Mouse (Mus musculus) urinary bladder, postnatal 25 days (tissue): ENCODE data around the gene Arhgef26.

Source experiments
- DNase-seq: peaks from one replicate; pipeline ENCODE4 v3.0.0; 2022; ENCODE audit warnings: low spot score

The Arhgef26 gene

DNA sequence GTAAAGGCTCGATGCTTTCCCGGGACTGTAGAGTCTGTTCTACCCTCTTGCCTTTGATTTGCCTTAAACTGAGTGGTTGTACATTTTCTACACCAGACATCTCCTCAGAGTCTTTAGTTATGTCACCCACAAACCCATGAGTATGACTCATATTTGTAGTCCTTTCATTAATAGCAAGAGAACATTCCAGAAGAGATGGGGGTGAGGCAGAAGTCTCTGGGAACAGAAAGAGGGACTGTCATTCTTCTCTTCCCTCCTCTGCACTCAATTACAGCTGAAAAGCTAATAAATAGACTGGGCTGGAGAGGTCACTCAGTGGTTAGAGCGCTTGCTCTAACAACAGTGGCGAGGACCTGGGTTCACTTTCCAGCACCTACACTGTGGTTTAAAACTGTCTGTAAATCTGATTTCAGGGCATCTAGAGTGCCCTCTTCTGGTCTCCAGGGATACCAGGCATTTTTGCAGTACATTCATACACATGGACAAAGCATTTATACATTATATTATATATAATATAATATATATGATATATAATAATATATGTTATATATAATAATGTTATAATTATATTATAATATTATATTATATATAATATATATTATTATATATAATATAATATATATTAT lies 111.8 kb downstream of the Arhgef26 start:
- no peak for DNase-seq

DNA sequence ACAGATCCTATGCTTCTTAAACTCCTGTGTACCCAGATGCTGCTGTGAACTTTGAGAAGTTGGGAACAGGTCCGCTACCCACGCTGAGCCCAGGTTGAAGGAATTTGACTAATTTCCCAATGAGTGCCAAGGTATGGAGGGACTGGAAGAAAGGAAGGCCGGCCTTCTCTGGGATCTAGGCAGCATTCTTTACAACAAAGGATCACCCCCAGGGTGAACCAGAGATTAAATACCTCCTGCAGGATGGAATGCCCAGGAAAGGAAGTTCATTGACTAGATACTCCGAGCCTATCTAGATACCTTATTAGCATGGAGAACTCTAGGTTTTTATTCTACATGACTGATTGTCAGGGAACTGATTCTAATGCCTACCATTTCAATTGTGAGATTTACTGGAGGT lies 114.8 kb downstream of the Arhgef26 start:
- no peak for DNase-seq

DNA sequence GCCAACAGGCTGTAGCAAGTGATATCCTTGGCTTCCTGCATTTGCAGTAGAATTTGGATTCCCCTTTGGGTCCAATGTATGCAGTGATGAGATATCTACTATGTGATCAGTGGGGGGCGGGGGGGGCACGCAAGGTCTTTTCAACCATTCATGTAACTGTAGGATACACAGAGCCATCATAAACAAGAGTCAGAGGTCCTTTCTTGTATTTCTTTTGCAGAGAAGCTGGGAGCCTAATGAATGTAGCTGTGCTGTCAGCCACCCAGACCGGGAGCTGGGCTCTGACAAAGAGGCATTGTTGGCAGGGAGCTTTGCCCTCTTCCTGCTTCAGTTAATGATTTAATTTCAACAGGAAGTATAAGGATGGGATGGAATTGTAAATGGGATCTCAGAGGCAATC lies 116.0 kb downstream of the Arhgef26 start:
- no peak for DNase-seq

DNA sequence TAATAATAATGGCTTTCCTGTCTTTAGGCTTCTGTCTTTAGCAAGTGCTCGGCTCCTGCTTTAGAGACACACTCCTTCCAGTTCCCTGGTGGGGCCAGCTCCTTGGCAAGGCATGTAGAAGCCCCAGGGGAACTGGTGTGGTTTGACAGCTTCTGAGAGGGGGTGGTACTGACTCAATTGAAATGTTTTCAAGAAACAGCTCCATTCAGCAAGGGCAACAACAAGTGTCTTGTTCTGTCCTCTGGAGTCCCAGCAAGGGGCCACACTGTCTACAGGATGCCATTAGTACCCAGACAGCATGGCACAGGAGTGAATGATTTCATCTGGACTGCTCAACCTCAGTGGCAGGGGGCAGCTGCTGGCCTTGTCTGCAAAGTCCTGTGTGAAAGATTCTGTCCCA lies 117.7 kb downstream of the Arhgef26 start:
- DNase-seq, result no peak

DNA sequence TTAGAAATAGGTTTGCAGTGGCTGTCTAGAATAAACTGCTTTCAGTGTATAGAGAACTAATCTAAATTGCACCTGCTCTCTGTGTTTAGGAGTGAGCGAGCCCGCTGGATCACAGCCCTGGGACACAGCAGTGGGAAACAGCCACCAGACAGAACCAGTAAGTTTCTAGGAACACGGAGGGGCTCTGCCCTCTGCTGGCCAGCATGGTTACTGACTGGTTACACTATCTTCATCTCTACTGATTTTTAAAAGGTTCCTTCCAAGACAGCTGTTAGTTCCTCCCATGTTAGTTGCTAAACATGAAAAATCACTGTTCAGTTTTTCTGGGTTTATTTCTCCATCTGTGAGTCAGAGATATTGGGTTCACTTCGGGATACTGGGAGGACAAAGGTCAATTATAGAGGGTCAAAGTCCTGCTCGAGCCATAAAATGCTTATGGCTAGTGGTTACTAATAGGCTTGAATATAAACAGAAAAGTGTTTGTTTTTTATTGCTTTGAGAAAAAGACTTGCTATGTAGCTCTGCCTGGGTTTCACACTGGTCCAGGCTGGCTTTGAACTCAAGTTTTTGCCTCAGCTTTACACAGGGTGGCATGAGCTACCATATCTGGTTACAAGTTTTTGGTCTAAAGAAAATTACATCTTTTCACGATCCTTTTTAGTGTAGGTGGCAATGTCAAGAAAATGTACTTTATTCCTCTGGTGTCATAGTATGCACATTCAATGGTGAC lies 120.3 kb downstream of the Arhgef26 start:
- DNase-seq, result peak; percentile 61

DNA sequence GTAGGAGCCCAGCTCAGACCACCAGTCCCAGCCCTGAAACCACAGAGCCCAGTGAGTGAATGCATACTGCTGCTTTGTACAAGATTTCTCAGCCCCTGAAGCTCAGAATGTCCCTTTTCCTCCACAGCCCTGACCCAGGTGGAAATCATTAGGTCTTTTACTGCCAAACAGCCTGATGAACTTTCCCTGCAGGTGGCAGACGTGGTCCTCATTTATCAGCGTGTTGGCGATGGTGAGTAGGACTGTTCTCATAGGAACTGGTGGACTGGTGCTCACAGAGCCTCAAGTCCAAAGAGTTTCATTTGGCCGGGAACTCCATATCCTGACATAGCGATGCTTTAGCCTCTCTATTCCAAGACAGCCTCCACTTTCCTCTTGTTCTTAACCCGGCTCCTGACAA lies 121.3 kb downstream of the Arhgef26 start:
- no peak for DNase-seq

DNA sequence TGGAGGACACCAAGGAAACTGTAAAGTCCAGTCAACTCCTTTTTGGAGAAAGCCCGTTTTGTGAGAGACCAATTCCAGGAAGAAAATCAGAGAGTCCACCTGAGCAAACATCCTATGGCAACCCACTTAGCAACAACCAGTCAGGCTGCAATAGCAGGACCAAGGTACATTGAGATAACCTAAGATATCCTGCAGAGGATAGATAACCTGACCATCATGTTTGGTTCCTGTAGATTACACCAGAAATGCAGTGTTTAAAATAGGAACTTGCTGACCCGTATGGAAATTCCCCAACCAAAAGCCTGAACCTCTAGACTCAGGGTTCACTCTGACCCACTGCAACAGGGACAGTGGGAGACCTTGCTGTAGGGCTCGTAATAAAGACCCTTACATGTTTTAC lies 126.1 kb downstream of the Arhgef26 start:
- no peak for DNase-seq

DNA sequence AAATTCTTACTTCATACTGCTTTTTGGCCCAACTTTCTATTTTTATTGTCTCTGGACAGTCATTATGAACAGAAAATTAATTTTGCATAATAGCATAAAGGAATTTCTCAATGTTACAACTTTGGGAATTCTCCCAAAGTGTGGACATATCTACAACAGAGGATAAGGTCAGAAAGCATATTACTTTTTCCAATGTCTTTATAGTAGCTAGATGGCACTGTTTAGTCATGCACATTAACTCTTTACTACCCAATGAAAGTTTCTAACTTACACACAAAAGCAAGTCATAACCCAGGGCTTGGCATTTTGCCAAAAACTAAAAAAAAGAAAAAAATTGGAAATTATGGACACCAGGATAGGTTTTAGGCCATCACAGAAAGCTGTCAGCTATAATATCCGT lies 132.0 kb downstream of the Arhgef26 start:
- no peak for DNase-seq

DNA sequence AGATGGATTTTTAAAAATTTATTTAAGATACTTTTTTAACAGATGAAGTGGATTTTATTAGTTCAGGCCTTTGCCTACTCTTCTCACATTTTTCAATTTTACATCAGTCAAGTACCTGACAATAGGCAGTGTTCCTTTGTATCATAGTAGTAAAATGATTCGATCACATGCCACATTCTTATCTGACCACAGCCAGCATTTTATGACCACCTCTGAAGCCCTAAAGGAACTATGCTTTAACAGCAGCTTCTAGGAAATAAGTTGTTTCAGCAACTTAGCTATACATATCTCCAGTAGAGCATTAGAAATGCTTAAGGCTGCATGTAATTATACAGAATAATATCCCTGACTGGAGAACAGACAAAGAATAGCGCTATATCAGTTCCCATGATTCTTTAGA lies 146.2 kb downstream of the Arhgef26 start:
- DNase-seq, result no peak

DNA sequence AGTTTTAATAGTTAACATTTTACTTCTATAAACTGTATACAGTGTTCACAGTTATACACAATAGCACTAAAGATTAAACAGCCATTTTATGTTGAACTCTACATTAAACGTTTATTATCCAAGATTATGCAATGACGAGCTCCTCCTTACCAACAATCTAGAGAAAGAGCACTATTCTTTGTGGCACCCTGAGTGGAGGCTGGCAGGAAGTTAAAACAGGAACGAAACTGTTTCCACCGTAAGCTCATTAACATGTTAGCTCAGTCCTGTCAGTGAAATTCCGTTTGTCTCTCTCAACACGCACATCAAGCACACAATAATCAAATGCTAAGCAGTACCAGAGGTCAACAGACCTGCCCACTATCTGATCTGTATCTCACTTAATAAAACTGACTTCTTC lies 154.4 kb downstream of the Arhgef26 start:
- no peak for DNase-seq

DNA sequence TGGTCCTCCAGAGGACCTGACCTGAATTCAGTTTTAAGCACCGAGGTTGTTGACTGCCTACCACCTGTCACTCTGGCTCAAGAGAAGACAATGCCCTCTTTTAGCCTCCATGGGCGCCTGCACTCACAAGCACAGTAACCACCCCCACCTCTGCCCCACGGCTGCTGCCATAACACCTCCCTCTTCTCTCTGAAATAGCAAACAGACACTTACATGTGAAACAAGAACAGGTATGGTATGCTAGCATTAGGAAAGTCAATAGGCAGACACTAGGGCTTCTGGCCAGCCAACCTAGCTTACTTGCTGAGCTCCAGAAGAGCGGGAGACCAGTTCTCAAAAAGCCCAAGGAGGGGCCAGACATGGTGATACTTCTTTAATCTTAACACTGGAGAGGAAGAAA lies 161.2 kb downstream of the Arhgef26 start:
- DNase-seq, result no peak

DNA sequence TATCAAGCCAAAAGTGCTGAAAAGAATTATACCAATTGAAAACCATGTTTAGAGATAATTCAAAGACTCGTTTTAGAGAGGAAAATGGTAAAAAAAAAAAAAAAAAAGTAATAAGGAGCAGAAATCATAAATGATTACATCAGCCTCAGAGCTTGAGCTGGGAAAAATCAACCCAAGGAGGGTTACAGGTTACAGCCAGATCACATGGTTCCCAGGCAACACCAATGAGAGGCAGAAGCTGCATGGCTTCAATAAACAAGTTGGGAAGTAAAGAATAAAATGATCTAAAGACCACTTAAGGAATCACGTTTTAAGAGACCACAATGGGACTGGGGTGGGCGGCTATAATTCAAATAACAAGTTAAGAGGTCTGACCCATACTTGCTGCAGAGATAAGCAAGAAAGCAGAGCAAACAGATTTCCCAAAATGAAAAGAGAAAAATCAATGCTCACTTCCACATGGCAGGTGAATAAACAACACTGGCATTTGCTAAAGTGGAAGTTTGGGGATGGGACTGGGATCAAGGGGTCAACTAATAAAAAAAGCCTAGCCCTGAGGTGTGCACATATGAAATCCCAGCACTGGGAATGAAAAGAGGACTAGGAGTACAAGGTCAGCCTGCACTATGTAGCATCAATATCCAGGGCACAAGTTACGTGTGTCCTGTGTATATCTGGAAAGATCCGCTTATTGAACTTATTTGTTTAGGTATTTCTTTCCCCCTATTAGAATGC lies 167.2 kb downstream of the Arhgef26 start:
- no peak for DNase-seq

DNA sequence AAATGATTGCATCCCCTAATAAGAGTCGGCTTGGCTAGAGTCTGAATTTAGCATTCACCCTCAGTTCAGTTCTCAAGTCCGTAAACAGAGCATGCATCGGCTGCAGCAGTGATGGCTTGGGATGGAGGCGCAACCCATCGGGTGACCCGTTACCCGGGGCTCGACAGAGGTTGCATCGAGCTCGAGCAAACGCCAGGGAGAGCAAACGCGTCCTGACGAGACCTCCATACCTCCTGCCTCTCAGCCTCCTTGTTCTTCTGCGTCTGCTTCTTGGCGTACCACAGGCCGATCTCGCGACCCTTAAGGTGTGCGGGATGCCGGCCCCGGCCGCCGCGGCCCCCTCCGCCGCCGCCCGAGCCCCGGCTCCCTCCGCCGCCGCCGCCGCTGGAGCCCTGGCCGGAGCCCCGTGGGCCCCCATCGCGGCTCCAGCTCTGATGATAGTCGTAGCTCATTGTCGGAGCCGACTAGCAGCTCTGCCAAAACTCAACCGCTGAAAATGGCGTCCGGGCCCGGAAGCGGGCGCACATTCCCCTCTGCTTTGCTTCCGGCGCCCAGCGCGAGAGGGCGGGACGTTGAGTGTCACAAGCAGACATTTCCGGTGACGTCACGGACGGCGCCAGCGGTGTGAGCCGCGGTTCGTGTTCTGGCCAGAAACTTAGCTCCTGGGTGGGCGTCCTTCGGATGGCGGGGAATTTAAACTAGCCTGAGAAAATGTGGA lies 168.5 kb downstream of the Arhgef26 start, which contains the start of gene Dhx36:
Gene Dhx36 (minus strand): TSS at position 517 of the 718 bp plus-strand sequence.
- DNase-seq, result peak; percentile 97

DNA sequence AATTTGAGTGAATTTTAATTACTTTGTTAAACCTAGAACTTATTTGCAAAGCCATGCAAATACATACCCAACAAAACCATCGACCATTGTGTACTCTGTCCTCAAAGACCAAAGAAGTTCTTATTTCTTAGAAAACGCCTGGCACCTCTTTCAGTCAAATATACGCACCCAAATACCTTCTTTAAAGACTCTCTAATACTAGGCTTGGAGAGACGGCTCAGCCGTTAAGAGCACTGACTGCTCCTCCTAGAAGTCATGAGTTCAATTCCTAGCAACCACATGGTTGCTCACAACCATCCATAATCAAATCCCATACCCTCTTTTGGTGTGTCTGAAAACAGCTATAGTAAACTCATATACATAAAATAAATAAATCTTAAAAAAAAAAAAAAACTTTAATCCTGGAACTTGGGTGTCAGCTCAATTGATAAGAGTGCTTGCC lies 169.1 kb downstream of the Arhgef26 start:
- no peak for DNase-seq
